Mouse (Mus musculus) embryonic fibroblast, embryonic 13.5 days (primary cell): ENCODE results near the gene Ndufab1.

Source experiments
- CTCF ChIP-seq: IDR thresholded peaks from 2 replicates; pipeline ENCODE4 v1.5.1; 2011; ENCODE audit warnings: mild to moderate bottlenecking, control low read depth, low read length, moderate library complexity, borderline replicate concordance; ENCODE audit not compliant: insufficient read depth
- POLR2A ChIP-seq: IDR thresholded peaks from 2 replicates; pipeline ENCODE4 v1.6.1; 2011; ENCODE audit warnings: low read depth, mild to moderate bottlenecking, control low read depth, low read length, moderate library complexity

GRCm38 (mm10) chr7:122137071-122137470 is 35.4 kb upstream of the Ndufab1 start:
- TF ChIP-seq POLR2A (no peak), CTCF (no peak)
